Mouse (Mus musculus): Measurements from ENCODE around the gene Twf2. TPM values are rescaled to one million over a fixed set of nuclear protein-coding genes. Genes with fewer than 3 reads are reported as not detected.

The Twf2 gene
- 57.5 and 64.7 TPM in 2 replicates for polyA plus RNA-seq (2014; fragmentation: Nextera tagmentation; extraction: Ambion mirVana)

DNA sequence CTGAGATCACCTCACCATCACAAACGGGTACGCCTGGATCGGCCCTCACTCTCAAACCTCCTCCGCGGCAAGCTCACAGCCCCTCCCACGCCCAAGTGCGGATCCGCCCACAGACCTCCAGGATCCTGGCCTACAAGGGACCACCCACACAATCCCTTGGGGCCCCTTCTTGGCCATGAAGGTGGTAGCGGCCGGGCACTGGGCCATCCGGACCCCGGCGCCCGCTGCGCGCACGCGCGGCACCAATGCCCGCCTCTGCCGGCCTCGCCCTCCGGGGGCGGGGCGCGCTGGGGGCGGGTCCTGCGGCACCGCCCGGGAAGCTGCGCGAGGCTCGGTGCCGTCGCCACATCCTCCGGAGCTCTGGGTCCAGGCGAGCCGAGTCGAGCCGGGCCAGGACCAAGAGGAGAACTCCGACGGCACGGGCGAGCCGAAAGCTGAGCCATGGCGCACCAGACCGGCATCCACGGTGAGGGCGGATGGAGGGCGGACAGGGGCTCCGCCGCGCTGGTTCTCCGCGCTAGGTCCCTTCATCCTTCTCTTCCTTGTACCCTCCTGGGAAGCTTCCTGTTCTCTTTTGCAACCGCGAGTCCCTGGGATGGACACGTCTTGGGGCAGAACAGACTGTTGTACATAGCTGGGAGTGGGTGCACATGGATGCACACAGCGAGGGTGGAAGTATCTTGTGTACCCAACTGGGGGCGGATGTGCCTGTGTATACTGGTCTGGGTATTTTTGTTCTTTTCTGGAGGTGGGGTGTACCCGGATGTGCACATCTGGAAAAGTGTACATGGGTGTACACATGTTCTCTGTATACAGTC lies at the start of gene Twf2:
Gene Twf2 (plus strand): TSS at position 290 of the 818 bp plus-strand sequence.
- Histone ChIP-seq H3K27ac (ENCODE audit: low read depth, low read length) (peak within 1 kb of the TSS; percentile 29; the same call in 1 of the 2 replicates), H3K4me3 (ENCODE audit: low read depth, low read length) (peak within 1 kb of the TSS; percentile 61), H3K9ac (ENCODE audit: low read length) (peak within 1 kb of the TSS; percentile 84), H3K9me3 (replicated peaks; ENCODE audit: control insufficient read depth, low read length) (no peaks in the 10 kb centered on the region), H3K4me1 (ENCODE audit: control insufficient read depth, insufficient read depth, low read length) (peaks cover 13% of the 10 kb centered on the region; the same call in 1 of the 2 replicates), H3K27me3 (replicated peaks; ENCODE audit: control insufficient read depth, insufficient read depth, low read length) (no peaks in the 10 kb centered on the region), H3K36me3 (ENCODE audit: control insufficient read depth, insufficient read depth, low read length) (0 out of 2 replicates have a peak, but pooled peaks cover 1% of the 10 kb centered on the region), H3K4me2 (ENCODE audit: low read length) (peak within 1 kb of the TSS; percentile 74)
- WGBS = 2% methylated on average over 42 of the region's 61 CpGs
- ATAC-seq = peak; percentile 88
- DNase-seq (ENCODE audit: low spot score) = peak; percentile 93

DNA sequence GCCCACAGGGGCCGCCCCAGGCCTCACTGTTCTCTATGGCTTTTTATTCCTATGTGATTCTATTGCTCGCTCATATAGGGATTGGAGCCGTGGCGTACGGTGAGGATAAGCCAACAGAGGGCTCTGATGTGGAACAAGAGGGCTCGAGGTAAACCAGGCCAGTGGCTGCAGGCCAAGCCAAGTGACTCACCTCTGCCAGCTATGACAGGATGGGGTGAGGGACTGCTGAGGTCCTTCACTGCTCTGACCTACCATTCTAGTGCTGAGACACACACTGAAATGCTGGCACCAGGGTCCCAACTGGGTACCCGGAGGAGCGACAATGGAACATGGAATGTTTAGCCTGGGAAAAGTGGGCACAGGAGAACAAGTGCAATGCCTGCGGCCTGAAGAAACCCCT lies 48.8 kb upstream of the Twf2 start:
- 80% methylated on average over 9 of the region's 9 CpGs for WGBS
- Histone ChIP-seq H3K9ac (ENCODE audit: low read length) (no peak overlapping the region), H3K4me2 (ENCODE audit: low read length) (no peak overlapping the region), H3K36me3 (ENCODE audit: control insufficient read depth, insufficient read depth, low read length) (peaks cover 23% of the 10 kb centered on the region; the same call in 1 of the 2 replicates), H3K27ac (ENCODE audit: low read depth, low read length) (no peak overlapping the region), H3K9me3 (replicated peaks; ENCODE audit: control insufficient read depth, low read length) (no peaks in the 10 kb centered on the region), H3K4me1 (ENCODE audit: control insufficient read depth, insufficient read depth, low read length) (peaks cover 7% of the 10 kb centered on the region; the same call in 1 of the 2 replicates), H3K27me3 (replicated peaks; ENCODE audit: control insufficient read depth, insufficient read depth, low read length) (peaks cover 3% of the 10 kb centered on the region; the same call in 1 of the 2 replicates), H3K4me3 (ENCODE audit: low read depth, low read length) (no peak overlapping the region)
- ATAC-seq (no peak), DNase-seq (ENCODE audit: low spot score) (no peak)

DNA sequence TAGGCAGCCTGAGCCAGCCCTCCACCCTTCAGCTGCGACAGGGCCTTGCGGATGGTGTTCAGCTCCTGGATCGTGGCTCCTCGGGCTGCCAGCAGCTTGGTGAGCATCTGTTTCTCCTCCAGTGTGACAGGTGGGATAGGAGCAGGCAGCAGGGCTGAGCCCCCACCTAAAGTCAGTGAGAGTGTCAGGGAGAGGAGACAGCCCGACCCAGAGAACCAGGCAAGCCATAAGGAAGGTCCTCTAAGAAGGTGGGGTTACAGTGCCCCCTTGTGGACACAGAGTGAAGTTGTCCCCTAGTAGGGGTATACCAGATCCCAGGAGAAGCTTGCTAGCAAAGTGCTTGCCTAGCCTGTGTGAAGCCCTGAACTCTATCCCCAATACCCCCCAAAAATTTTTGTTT lies 46.5 kb upstream of the Twf2 start:
- ATAC-seq (peak; percentile 67), DNase-seq (ENCODE audit: low spot score) (peak; percentile 90)
- no peak overlapping the region for H3K9ac ChIP-seq (ENCODE audit: low read length)
- no peaks in the 10 kb centered on the region for H3K9me3 ChIP-seq (replicated peaks; ENCODE audit: control insufficient read depth, low read length)
- peaks cover 23% of the 10 kb centered on the region; the same call in 1 of the 2 replicates for H3K36me3 ChIP-seq (ENCODE audit: control insufficient read depth, insufficient read depth, low read length)
- WGBS = 46% methylated on average over 5 of the region's 5 CpGs
- H3K4me1 ChIP-seq (ENCODE audit: control insufficient read depth, insufficient read depth, low read length) = peaks cover 4% of the 10 kb centered on the region; the same call in 1 of the 2 replicates
- H3K4me3 ChIP-seq (ENCODE audit: low read depth, low read length) = no peak overlapping the region
- peak overlapping the region; percentile 46; the same call in 1 of the 2 replicates for H3K27ac ChIP-seq (ENCODE audit: low read depth, low read length)
- no peaks in the 10 kb centered on the region for H3K27me3 ChIP-seq (replicated peaks; ENCODE audit: control insufficient read depth, insufficient read depth, low read length)
- H3K4me2 ChIP-seq (ENCODE audit: low read length) = no peak overlapping the region

DNA sequence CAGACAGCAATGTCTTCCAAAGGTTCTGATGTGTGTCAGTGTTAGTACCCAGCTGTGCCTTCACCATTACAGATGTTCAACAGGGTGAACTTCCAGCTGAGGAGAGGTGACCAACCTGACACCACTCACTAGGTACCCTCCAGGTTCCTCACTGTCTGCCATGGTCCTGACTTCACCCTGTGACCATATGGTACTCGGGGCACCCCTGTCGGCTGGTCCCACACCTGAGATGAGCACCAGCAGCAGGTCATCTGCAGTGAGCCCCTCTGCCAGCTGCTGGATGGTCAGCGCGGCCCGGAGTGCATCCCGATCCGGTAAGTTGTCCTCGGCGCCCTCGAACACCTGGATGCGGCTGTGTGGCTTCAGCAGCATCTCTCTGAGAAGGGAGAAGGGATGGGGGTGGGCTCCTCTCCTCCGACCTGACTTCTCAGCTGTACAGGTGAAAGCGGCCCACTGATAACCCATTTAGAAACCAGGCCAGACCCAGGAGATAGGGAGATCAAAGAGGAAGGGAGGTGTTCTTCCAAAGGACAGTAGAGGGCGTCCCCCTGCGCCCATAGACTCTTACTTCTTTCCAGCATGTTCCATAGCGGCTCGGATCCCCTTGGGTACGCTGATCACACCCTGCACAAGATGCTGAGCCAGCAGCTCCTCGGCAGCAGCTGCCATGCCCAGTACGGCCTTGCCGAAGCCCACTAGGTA lies 45.8 kb upstream of the Twf2 start:
- Histone ChIP-seq H3K4me3 (ENCODE audit: low read depth, low read length) (no peak overlapping the region), H3K36me3 (ENCODE audit: control insufficient read depth, insufficient read depth, low read length) (peaks cover 22% of the 10 kb centered on the region; the same call in 1 of the 2 replicates), H3K27ac (ENCODE audit: low read depth, low read length) (0 out of 2 replicates have a peak overlapping the region, but pooled peaks have one; percentile 1), H3K4me2 (ENCODE audit: low read length) (no peak overlapping the region), H3K27me3 (replicated peaks; ENCODE audit: control insufficient read depth, insufficient read depth, low read length) (no peaks in the 10 kb centered on the region), H3K4me1 (ENCODE audit: control insufficient read depth, insufficient read depth, low read length) (peaks cover 4% of the 10 kb centered on the region; the same call in 1 of the 2 replicates), H3K9ac (ENCODE audit: low read length) (no peak overlapping the region), H3K9me3 (replicated peaks; ENCODE audit: control insufficient read depth, low read length) (no peaks in the 10 kb centered on the region)
- 76% methylated on average over 21 of the region's 21 CpGs for WGBS
- DNase-seq (ENCODE audit: low spot score) (no peak), ATAC-seq (no peak)

DNA sequence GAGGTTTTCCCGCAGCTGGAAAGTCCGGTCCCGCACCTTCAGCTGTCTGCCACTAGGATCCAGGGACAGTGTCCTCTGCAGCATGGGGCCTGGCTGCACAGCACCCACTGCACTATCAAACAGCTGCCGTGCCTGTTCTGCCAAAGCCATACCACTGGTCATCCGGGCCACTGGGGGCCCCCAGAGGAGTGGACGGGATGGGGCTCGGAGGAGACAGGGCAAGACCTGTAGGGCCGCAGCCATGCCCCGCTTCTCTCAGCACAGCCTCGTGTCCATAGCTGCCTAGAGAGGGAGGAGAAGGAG lies 45.3 kb upstream of the Twf2 start:
- H3K27ac ChIP-seq (ENCODE audit: low read depth, low read length) = 0 out of 2 replicates have a peak overlapping the region, but pooled peaks have one; percentile 1
- ATAC-seq = no peak
- H3K4me1 ChIP-seq (ENCODE audit: control insufficient read depth, insufficient read depth, low read length) = peaks cover 4% of the 10 kb centered on the region; the same call in 1 of the 2 replicates
- peaks cover 17% of the 10 kb centered on the region; the same call in 1 of the 2 replicates for H3K36me3 ChIP-seq (ENCODE audit: control insufficient read depth, insufficient read depth, low read length)
- DNase-seq (ENCODE audit: low spot score) = no peak
- no peaks in the 10 kb centered on the region for H3K9me3 ChIP-seq (replicated peaks; ENCODE audit: control insufficient read depth, low read length)
- H3K27me3 ChIP-seq (replicated peaks; ENCODE audit: control insufficient read depth, insufficient read depth, low read length) = no peaks in the 10 kb centered on the region
- 84% methylated on average over 10 of the region's 10 CpGs for WGBS
- no peak overlapping the region for H3K9ac ChIP-seq (ENCODE audit: low read length)
- H3K4me2 ChIP-seq (ENCODE audit: low read length) = no peak overlapping the region
- no peak overlapping the region for H3K4me3 ChIP-seq (ENCODE audit: low read depth, low read length)

DNA sequence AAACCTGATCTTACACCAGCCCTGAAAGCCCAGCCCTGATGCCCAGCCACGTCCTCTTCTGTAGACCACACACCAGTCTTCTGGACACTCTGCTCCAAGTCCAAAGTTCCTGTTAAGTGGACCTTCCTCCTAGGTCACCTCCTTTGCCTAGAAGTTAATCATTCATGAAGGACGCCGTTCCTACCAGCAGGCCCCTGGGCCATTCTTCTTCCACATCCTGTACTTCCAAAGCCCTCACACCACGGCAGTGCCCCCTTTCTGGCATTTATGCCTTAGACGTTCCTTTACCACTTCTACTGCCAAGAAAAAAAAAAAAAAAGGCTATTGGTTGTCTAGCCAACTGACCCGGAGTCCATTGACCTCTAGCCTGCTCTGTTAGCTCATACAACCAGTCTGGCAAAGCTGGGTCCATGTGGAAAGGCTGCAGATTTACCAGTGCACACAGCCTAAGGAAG lies 44.8 kb upstream of the Twf2 start, which contains the start of gene Glyctk:
Gene Glyctk (minus strand): TSS at position 102 of the 455 bp plus-strand sequence.
- Histone ChIP-seq H3K27ac (ENCODE audit: low read depth, low read length) (0 out of 2 replicates have a peak within 1 kb of the TSS, but pooled peaks have one; percentile 1), H3K36me3 (ENCODE audit: control insufficient read depth, insufficient read depth, low read length) (peaks cover 12% of the 10 kb centered on the region; the same call in 1 of the 2 replicates), H3K4me1 (ENCODE audit: control insufficient read depth, insufficient read depth, low read length) (peaks cover 4% of the 10 kb centered on the region; the same call in 1 of the 2 replicates), H3K9me3 (replicated peaks; ENCODE audit: control insufficient read depth, low read length) (no peaks in the 10 kb centered on the region), H3K27me3 (replicated peaks; ENCODE audit: control insufficient read depth, insufficient read depth, low read length) (no peaks in the 10 kb centered on the region), H3K9ac (ENCODE audit: low read length) (no peak within 1 kb of the TSS), H3K4me2 (ENCODE audit: low read length) (no peak within 1 kb of the TSS), H3K4me3 (ENCODE audit: low read depth, low read length) (no peak within 1 kb of the TSS)
- DNase-seq (ENCODE audit: low spot score) (no peak), ATAC-seq (no peak)
- 80% methylated on average over 6 of the region's 6 CpGs for WGBS

DNA sequence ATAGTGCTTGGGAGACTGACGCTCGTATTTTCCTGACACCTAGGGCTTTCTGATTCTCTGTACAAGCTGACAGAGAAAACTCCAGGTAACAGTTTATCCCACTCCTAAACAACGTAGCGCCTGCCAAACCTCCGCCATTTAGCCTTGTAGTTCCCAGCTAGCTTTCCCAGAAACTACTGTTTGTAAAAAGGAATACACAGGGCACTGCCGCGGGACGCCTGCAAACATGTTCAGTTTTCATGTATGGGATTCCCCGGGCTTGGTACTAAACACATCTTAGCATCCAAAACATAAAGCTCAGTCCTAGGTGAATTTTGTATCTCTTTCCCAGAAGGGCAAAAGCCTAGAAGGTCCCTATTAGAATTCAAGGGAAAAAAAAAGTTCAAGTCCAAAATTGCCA lies 43.7 kb upstream of the Twf2 start:
- Histone ChIP-seq H3K27ac (ENCODE audit: low read depth, low read length) (no peak overlapping the region), H3K4me2 (ENCODE audit: low read length) (peak overlapping the region; percentile 66), H3K4me1 (ENCODE audit: control insufficient read depth, insufficient read depth, low read length) (peaks cover 4% of the 10 kb centered on the region; the same call in 1 of the 2 replicates), H3K9me3 (replicated peaks; ENCODE audit: control insufficient read depth, low read length) (no peaks in the 10 kb centered on the region), H3K4me3 (ENCODE audit: low read depth, low read length) (peak overlapping the region; percentile 45; the same call in 1 of the 2 replicates), H3K36me3 (ENCODE audit: control insufficient read depth, insufficient read depth, low read length) (0 out of 2 replicates have a peak, but pooled peaks cover under 1% of the 10 kb centered on the region), H3K27me3 (replicated peaks; ENCODE audit: control insufficient read depth, insufficient read depth, low read length) (no peaks in the 10 kb centered on the region), H3K9ac (ENCODE audit: low read length) (no peak overlapping the region)
- 76% methylated on average over 9 of the region's 9 CpGs for WGBS
- ATAC-seq (no peak), DNase-seq (ENCODE audit: low spot score) (no peak)

DNA sequence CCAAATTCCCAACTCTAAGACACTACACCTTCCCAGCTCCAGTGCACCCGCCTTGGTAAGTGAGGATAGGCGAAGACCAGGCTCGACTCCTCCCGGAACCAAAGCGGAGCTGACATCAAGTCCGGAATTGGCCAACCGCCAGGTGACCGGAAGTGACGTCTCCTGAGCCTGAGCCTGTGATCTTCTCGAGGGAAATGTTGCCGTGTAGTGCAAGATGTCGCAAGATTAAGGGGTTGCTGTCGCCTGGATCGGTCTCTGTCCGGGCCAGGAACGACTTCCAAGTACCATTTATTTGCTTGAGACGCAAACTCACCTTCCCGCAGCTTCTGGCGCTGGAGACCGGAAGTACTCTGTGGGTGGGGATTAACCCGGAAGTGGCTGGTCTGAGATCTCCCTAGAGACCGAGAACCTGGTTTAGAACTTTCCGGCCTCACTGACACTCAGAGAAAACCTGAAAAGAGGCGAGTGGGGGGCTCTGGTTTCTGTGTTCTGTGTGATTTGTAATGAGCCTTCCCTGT lies 43.1 kb upstream of the Twf2 start:
- ATAC-seq = peak; percentile 62

More for the DNA sequence above, 43.1 kb upstream of the Twf2 start:
- H3K4me1 ChIP-seq (ENCODE audit: control insufficient read depth, insufficient read depth, low read length) = peaks cover 4% of the 10 kb centered on the region; the same call in 1 of the 2 replicates
- H3K9me3 ChIP-seq (replicated peaks; ENCODE audit: control insufficient read depth, low read length) = no peaks in the 10 kb centered on the region
- H3K4me3 ChIP-seq (ENCODE audit: low read depth, low read length) = peak overlapping the region; percentile 45
- no peaks in the 10 kb centered on the region for H3K27me3 ChIP-seq (replicated peaks; ENCODE audit: control insufficient read depth, insufficient read depth, low read length)
- H3K4me2 ChIP-seq (ENCODE audit: low read length) = peak overlapping the region; percentile 66
- no peaks in the 10 kb centered on the region for H3K36me3 ChIP-seq (ENCODE audit: control insufficient read depth, insufficient read depth, low read length)
- peak overlapping the region; percentile 95 for H3K27ac ChIP-seq (ENCODE audit: low read depth, low read length)
- 3% methylated on average over 24 of the region's 24 CpGs for WGBS
- H3K9ac ChIP-seq (ENCODE audit: low read length) = peak overlapping the region; percentile 71
- peak; percentile 93 for DNase-seq (ENCODE audit: low spot score)

Data from forebrain, embryonic 14.5 days (tissue).